Mouse (Mus musculus): ENCODE data around the gene Gstk1. TPM values are rescaled to one million over a fixed set of nuclear protein-coding genes. Genes with fewer than 3 reads are reported as not detected.

The Gstk1 gene
- 10 to 100 TPM; 10.3 to 13.3 TPM for total RNA-seq (2021)
- long read RNA-seq, partial matches to known transcripts: 0 of 9 reads
- long read RNA-seq, other reads (novel, unspliced or antisense): 5 of 9 reads

DNA sequence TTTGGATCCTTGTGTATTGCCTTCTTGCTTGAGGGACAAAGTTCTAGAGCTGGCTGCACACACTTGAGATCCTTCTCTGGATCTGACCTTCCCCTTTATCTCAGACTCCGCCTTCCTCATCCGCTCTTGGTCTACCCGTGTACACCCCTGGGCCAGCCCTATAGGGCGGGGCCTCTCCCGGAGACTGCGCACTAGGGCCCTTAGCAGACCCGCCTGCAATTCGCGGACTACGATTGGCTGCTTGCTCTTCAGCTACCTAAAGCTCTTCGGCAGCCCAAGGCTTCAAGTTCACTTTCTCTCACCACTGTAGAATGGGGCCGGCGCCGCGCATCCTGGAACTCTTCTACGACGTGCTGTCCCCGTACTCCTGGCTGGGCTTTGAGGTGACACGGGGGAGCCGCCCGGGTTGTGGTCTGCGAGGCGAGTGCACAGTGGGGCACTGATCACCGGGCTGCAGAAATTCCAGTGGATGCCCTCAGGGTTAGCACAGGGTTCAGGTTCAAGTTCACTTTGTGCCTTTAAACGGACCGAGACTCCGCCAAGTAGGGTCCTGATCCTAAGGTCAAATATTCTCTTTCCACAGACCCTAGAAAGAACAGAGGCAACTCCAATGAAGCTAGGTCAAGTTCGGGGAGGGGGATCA, at the start of gene Gstk1:
Gstk1 (plus strand) TSS at position 225 of the 643 bp plus-strand sequence.
- peak; percentile 44 to 70 for DNase-seq (ENCODE audit: low spot score in 2 of 2)

DNA sequence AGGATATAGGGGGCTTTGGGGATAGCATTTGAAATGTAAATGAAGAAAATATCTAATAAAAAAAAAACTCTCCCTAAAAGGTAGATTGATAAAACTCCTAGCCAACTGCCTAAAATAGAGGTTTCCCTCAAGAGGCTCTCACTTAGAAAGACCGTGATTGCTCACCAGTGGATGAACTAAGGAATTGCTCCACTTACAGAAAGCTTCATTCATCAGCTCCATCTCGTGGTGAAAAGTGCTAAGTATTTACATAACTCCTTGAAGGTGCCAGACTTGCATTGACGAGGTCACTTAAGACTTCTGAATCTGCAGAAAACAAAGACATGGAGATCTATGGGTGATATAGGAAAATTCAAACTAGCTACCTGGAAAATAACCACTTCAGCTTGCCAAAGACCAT, 48.0 kb upstream of the Gstk1 start:
- DNase-seq (ENCODE audit: low spot score in 2 of 2): peak in 1 of 2 experiments; percentile 68

DNA sequence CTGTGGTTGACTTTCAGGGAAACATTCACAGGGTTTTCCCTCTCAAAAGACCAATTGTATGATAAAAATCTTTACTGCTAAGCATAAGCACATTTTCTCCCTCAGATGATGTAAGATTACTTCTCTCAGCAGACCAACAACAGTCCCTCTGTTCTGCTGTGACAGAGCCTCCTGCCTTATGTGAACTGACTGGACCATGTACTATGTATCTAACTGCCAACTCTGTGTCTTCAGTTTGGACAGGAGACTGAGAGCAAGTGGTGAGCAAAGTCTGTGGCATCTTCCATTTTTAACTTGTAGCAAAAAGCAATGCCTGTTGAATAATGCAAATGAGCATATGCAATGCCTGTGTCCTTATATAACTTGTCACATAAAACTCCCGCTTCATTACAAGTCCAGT, 46.2 kb upstream of the Gstk1 start:
- no peak for DNase-seq (ENCODE audit: low spot score in 2 of 2)

DNA sequence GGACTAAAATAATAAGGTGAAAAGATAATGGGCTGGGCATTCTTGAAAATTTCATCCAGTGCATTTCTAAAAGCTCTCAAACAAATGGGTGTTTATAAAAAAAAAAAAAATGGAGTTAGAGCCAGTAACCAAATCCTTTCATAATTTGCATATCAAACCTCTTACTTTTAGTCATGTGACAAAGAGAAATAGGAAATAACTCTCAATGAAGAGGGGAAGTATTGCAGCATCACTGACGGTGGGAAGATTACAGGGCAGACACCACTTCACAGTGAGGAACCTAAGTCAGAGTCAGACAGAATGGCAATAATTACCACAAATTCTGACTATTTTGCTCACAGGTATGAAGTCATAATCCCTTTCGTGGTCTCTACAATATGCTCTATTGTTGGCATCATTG, 30.7 kb upstream of the Gstk1 start, which contains the start of gene Tas2r144:
Tas2r144 (plus strand) TSS at position 301 of the 400 bp plus-strand sequence.
- no peak for DNase-seq (ENCODE audit: low spot score in 2 of 2)

DNA sequence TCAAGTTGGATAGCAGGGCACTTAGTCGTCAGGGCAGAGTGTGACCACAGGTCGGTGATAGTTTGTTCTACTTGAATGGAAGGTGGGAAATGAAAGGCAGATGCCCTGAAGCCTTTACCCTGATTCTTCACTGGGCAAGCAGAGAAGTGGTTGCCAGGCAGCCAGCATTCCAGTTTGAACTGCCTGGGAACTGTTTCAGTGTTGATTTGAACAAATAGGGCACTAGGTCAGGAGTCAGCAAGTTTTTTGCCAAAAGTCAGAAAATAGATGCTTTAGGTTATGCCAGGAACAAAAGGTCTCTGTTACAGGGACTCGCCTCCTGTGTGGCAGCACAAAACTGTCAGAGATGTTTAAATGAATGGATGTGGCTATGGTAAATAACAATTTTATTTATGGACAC, 23.4 kb upstream of the Gstk1 start:
- DNase-seq (ENCODE audit: low spot score in 2 of 2): no peak

DNA sequence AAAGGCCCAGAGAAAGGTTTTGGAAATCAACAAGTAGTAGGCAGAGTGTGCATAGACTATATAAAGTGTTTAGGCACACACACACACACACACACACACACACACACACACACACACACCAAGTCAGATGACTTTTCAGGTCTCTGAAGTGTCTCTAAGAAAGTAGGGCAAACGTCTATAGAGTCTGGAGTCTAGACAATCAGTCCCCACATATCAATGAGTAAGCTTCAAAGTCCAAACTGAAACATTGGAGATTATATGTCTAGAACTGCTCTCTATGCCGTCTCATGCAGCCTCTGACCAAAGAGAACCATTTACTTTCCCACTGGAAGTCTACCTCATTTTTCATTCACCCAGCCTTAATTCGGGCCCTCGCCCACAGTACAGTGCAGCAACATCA, 20.7 kb upstream of the Gstk1 start:
- DNase-seq (ENCODE audit: low spot score in 2 of 2): no peak

DNA sequence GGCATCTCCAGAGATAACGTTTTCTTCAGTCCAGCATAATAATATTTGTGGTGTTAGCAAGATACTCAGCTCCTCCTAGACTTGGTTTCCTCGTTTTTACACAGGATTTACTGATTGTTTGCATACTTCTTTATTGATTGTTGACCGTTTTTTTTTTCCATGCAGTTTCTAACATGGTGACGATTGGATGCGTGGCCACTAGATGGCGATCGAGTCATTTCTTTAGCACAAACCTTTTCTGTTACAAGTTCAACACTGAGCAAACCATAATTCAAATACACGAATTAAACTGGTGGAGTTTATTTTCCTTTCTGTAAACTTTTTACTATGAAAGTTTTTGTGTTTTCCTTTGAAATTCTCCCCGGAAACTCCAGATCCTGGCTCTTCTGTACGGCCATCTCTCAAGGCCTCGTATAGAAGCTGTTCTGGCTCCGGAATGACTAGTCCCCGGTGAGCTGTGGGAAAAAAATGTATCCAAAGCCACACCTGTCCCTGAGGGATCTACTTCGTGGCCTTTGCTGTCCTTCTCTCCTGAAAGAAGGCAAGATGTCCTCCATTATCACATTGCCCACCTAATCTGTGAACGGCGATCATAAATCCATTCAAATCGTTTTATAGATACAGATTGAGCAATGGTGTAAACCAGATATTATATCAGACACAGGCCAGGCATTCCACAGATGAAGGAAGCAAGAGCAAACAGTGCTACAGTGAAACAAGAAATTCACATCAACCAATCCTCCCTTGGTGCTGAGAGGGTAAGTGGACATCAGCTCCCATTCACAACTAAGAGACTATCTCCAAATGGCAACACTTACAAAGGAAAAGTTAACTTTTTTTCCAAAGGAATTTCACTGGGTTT, 18.3 kb upstream of the Gstk1 start:
- peak; percentile 19 to 80 for DNase-seq (ENCODE audit: low spot score in 2 of 2)

DNA sequence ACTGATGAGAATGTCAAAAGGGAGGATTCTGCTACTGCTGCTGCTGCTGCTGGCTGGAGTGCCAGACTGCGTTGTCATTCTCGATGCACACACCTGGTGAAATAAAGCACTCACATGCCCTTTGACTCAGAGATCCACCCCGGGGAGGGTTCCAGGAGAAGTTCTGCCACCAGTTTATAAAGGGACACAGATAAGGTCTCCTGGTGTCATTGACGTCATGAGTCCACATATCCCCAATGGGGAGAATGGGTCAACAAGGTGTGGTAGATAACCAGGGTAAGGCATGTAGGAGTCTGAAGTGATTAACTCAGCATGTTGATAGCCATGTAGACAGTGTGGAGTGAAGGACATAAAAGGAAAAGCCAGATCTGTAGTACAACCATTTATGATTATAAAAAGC, 16.1 kb upstream of the Gstk1 start:
- no peak for DNase-seq (ENCODE audit: low spot score in 2 of 2)

DNA sequence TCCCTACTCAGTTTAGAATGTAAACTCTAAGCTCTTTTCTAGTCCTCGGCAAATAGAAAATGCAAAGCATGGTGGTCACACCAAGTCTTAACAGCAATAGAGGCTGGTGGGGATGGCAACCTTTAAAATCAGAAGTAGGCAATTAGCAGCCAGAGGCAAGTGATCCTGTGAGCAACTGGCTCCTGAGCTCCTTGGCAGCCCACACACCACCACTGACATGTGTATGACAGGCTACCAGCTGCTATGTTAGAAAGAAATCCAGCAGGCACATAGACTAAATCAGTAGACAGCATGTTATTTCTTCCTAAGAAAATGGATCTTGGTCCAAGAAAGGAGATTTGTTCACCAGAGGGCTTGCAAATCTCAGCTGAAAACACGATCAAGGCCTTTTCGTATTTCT, 14.5 kb upstream of the Gstk1 start:
- DNase-seq (ENCODE audit: low spot score in 2 of 2): peak; percentile 20 to 22

DNA sequence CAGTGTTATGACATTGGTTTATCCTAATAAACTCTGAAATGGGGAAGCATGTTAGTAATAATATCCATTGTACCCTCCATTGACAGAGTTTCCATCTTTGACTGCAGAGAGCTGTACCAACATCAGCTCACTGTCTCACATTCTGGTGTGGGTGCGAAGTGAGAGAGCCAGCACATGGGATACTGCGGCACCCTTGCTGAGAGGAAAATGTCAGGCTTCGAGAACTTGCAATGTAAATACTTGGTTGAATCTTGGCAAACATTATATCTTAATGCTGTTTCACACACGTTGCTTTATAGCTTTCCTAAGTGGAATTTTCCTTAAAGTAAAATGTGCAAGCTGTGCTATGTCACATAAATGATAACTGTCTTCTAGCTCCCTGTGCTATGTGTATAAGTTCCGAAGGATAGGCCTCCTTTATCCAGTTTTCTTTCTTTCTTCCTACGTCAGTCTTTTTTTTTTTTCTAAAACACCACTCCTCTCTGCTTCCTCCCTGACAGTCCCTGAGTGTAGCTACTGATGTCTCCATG, 8.4 kb upstream of the Gstk1 start:
- DNase-seq (ENCODE audit: low spot score in 2 of 2): no peak

DNA sequence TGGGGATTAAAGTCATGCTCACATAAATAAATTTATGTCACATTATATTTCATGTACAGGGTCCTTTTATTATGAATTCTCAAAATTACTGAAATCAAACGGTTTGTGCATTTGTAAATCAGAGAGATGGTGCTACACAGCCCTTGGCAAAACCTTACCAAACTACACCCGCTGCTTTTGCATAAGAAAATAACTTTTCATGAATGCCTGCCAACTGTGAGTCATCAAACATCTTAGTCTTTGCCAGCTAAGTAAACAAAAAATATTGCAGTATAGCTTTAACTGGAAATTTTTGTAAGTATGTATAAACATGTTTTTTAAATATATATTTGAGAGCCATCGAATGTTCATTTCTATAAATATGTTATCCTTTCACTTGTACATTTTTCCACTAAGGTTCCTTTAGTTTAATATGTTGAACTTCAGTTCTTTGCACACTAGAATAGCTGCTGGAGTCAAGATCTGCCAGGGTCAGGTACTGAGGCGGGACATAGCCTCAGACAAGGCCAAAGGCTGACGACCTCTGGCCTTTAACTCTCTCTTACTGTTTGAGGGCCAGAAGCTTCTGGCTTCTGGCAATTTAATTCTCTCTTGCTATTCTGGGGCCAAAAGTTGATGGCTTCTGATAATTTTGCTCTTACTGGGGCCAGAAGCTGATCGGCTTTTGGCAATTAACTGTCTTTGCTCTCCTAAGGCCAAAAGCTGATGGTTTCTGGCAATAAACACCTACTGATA, 4.3 kb upstream of the Gstk1 start:
- no peak for DNase-seq (ENCODE audit: low spot score in 2 of 2)

DNA sequence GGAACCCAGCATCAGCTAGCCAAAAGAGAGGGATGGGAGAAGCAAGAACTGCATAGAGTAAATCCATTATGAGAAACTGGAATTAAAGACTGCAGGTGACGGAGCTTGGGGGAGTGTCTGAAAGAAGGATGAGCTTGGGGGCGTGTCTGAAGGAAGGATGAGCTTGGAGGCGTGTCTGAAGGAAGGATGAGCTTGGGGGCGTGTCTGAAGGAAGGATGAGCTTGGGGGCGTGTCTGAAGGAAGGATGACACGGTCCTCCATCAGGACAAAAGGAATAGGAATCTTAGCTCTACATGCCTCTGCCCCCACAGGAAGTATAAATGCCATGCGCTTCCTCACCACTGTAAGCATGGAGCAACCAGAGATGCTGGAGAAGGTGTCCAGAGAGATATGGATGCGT, 1.4 kb downstream of the Gstk1 start:
- DNase-seq (ENCODE audit: low spot score in 2 of 2): no peak

DNA sequence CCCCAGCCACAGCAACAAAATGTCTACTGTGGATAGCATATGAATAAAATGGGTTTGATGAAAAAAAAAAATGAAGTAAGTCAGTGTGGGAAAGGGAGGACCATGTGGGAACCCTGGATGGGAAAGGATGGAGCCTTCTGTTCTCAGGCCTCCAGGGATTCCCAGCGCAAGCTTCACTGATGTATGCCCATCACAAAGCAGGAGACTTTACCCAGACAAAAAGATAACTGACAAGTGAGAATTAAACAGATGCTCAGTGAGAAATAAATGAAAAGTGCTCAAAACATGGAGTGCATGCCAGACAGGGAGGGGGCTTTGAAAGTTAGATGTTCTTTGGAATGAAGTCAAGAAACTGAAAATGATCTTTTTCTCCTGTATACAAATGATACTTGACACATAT, 2.2 kb downstream of the Gstk1 start:
- DNase-seq (ENCODE audit: low spot score in 2 of 2): no peak

DNA sequence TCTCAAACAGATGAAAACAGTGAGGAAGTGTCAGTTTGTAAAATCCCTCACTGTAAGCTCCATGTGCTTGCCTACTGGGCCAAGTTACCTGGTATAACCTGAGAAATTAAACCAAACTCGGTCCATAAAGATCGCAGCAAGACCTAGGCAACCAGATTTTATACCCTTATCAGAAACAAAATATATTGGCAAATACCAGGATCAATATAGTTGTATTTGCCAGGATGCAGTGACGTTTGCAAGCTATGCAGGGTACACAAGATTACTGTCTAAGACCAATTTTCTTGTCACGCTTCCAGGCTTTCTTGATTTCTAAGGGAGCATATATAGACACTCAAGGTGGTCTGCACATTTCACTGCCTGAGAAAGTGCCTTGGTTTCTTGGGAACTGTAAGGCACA, 6.1 kb downstream of the Gstk1 start:
- no peak for DNase-seq (ENCODE audit: low spot score in 2 of 2)

DNA sequence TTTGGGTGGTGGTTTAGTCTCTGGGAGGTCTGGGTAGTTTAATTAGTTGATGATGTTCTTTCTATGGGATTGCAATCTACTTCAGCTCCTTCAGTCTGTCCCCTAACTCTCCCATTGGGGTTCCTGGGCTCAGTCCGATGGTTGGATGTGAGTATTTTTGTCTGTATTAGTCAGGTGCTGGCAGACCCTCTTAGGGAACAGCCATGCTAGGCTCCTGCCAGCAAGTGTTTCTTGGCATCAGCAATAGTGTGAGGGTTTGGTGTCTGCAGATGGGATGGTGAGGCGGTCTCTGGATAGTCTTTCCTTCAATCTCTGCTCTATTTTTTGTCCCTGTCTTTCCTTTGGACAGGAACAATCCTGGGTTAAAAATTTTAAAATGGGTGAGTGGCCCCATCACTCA, 7.4 kb downstream of the Gstk1 start:
- DNase-seq (ENCODE audit: low spot score in 2 of 2): no peak

DNA sequence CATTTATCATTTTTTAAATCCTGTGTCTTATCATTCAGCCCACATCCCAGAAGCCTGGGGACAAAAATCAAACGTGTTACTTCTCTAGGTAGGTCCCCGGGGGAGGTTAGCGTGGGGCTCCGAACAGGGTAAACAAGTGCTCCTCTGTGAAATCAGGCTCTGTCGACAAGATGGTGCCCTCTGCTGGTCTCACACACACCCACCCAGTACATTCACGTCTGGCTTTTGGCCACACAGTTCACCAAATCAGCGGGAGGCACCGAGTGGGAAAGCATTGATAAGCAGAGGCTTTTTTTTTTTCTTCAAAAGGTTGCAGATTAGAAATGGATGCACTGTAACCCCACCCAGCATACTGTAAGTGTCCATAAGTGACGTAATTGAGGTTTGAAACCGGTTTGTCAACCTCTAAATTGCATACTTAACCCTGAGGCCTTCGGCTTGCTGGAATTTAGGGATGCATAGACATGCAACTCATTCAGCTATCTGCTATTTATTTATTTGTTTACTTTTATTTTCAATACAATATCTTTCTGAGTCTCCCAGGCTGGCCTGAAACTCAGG, 11.6 kb downstream of the Gstk1 start:
- DNase-seq (ENCODE audit: low spot score in 2 of 2): peak; percentile 15 to 71

DNA sequence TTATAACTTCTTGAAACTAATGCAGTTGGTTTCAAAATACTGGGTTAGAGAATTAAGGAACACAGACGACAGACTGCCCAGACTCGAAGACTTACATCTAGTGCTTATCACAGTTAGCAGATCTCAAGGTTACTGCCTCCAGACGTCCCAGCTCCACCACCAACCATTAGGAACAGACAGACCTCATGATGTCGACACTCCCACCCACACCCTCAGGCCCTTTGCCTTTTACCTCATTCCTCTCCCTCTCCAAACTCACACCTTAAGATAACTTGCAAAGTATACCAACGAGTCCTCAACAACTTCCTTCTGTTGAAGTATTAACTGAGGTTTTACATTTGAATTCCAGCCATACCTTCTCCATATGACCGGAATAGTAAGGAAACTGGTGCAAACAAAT, 14.7 kb downstream of the Gstk1 start:
- no peak for DNase-seq (ENCODE audit: low spot score in 2 of 2)

DNA sequence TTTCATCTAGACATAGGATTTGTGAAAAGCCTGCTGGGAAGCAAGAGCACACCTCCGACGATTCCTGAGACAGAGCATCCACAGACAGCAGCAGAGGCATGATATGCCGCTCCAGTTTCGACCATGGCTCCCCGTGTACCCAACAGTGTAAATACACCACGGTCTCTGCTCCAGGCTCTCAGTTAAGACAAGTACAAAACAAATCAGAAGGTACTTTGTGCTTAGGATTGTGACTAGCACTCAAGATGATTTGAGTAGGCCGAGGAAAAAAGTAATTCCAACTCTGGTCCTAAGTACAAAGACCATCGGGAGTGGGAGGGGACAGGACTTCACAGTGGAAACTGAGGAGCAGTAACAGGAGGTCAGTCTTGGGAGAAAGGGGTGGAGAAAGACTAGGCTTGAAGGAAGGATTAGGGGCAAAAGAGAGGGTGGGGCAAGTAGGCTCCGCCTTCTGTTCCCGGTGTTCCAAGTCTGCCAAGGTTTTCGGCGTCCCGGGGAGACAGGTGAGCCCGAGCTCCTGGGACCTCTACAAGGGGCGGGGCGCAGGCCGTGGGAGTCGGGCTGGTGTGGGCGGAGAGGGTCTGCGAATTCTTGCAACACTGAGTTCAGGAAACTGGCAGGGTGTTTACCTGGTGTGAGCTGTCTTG, 15.9 kb downstream of the Gstk1 start, which contains the start of gene Tmem139:
Tmem139 (plus strand) TSS at position 447 of the 647 bp plus-strand sequence.
- DNase-seq (ENCODE audit: low spot score in 2 of 2): no peak

DNA sequence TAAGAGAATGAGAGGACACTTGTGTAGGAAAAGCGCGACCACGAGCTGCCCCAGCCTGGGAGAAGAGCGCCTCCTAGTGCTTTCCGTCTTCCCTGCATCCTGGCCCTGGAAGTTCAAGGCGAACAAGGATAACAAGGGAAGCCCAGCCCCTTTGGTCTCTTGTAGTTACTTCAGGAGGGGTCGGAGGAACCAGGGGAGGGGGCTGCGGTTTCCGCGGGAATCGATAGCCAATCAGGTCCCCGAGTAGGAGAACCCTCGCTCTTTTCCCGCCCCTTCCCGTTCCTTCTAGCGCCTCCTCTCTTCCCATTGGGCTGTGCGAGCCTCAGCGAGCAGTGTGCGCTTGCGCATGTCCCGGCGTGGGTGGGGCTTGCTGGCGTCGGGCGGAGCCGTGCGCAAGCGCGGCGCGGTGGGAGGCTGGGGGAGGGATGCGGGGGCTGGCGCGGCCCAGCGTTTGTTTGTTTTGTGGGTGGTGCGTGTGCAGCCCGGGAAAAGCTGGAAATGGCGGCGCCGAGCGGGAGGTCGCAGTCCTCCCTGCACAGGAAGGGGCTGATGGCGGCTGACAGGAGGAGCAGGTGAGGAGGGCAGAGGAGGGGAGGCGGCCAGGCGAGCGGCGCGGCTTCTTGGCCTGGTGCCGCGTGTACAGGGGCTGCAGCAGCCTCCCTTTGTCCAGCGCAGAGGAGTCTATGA, 19.0 kb downstream of the Gstk1 start, which contains the start of gene Casp2:
Casp2 (plus strand) TSS at position 360 of the 687 bp plus-strand sequence.
- peak; percentile 98 to 99 for DNase-seq (ENCODE audit: low spot score in 2 of 2)

Measured in layer of hippocampus, adult 18-20 months (tissue).